Comparison of ENCODE assay signal across 20 mouse cellular contexts in the genomic region with DNA sequence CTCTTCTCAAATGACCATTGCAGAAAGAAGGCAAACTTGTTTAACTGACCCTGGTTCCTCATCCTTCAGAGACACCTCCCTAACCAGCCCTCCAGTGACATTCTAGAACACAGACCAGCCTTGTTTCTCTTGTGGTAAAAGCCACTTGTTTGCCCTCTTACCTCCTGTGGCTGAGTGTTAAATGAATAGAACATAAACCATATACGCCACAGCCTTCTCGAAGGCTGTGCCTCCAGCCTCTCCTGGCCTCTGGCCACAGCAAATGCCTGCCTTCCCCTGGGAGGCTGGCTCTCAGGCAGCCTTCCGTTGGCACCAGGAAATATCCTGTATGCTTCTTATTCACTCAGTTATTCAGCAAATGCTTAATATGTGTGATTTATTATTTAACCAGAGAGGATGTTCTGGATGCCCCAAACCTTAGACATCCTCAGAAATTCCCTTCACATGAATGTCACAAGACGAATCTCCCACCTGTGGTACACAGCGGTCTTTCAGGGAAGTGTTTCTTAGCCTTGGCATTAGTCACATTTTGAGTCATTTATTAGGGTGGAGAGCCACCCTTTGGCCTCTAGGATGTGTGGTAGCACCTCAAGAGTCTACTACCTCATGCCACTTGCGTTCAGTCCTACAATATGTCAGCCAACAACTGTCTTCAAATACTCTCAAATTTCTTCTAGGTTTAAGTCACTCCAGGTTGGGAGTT.
DNase-seq lines count a peak whose midpoint lies in the region; ATAC-seq and TF ChIP-seq lines count a peak whose summit lies in the region.
"Had no signal": no experiment of that assay in that cellular context is flagged by ENCODE, and none has a peak within 500 bp of the region (broad histone marks: within the 10 kb centered on the region; RNA-seq: fewer than 3 reads in every experiment).

No protein-coding gene starts in this region.

- 77% methylated on average over 6 of the region's 6 CpGs for WGBS in kidney, embryonic 15.5 days

- TF ChIP-seq CTCF in C2C12 (IDR thresholded peaks at IDR 0.05; ENCODE audit: control insufficient read depth, insufficient read depth, insufficient read length) = no peak

- H3K4me1 ChIP-seq in kidney, embryonic 15.5 days = peaks cover 10% of the 10 kb centered on the region
- H3K4me1 ChIP-seq: forebrain, embryonic 15.5 days; intestine, embryonic 15.5 days had no signal

- no peak overlapping the region for H3K27ac ChIP-seq in kidney, embryonic 15.5 days
- H3K27ac ChIP-seq: embryonic facial prominence, embryonic 15.5 days; forebrain, embryonic 15.5 days; heart, embryonic 13.5 days; hindbrain, embryonic 14.5 days; intestine, embryonic 15.5 days had no signal

- ATAC-seq in kidney, embryonic 15.5 days (replicated peaks; ENCODE audit: low FRiP score) = no peak
- ATAC-seq: forebrain, embryonic 15.5 days; intestine, embryonic 15.5 days had no signal

- H3K4me2 ChIP-seq in kidney, embryonic 15.5 days = no peak overlapping the region
- H3K4me2 ChIP-seq: embryonic facial prominence, embryonic 15.5 days; forebrain, embryonic 15.5 days; heart, embryonic 13.5 days; hindbrain, embryonic 14.5 days; intestine, embryonic 15.5 days had no signal

- intact Hi-C loops in heart, postnatal 36 days (cut with DNase I) = no loop called here

- no peak overlapping the region for H3K4me3 ChIP-seq in C2C12 (ENCODE audit: insufficient read depth, poor library complexity, severe bottlenecking)
- H3K4me3 ChIP-seq in kidney, embryonic 15.5 days (replicated peaks) = no peak overlapping the region
- H3K4me3 ChIP-seq: embryonic facial prominence, embryonic 15.5 days; forebrain, embryonic 15.5 days; heart, embryonic 13.5 days; intestine, embryonic 15.5 days had no signal

- H3K27me3 ChIP-seq in C2C12 (ENCODE audit: control insufficient read depth, insufficient read depth, insufficient read length) = no peaks in the 10 kb centered on the region
- no peaks in the 10 kb centered on the region for H3K27me3 ChIP-seq in kidney, embryonic 15.5 days
- H3K27me3 ChIP-seq: embryonic facial prominence, embryonic 15.5 days; forebrain, embryonic 15.5 days; intestine, embryonic 15.5 days had no signal

- no peaks in the 10 kb centered on the region for H3K9me3 ChIP-seq in kidney, embryonic 15.5 days (replicated peaks)
- H3K9me3 ChIP-seq: embryonic facial prominence, embryonic 15.5 days; forebrain, embryonic 15.5 days; heart, embryonic 13.5 days; intestine, embryonic 15.5 days had no signal

- H3K79me2 ChIP-seq in C2C12 (ENCODE audit: control insufficient read depth, insufficient read depth) = no peaks in the 10 kb centered on the region

- no peaks in the 10 kb centered on the region for H3K79me3 ChIP-seq in C2C12 (ENCODE audit: low read depth)

- H3K9ac ChIP-seq in kidney, embryonic 15.5 days = no peak overlapping the region
- H3K9ac ChIP-seq: embryonic facial prominence, embryonic 15.5 days; forebrain, embryonic 15.5 days; heart, embryonic 13.5 days; hindbrain, embryonic 14.5 days; intestine, embryonic 15.5 days had no signal

- H3K36me3 ChIP-seq in C2C12 (ENCODE audit: control insufficient read depth, insufficient read depth) = no peaks in the 10 kb centered on the region
- H3K36me3 ChIP-seq in kidney, embryonic 15.5 days = no peaks in the 10 kb centered on the region
- H3K36me3 ChIP-seq: embryonic facial prominence, embryonic 15.5 days; forebrain, embryonic 15.5 days; heart, embryonic 13.5 days; intestine, embryonic 15.5 days had no signal

- no peak overlapping the region for H3ac ChIP-seq in C2C12 (ENCODE audit: control insufficient read depth, insufficient read length, low read depth)

- peak; percentile 61 for DNase-seq in heart, adult 11 months
- DNase-seq in heart, postnatal 36 days = no peak
- peak; percentile 59 for DNase-seq in 3134 (ENCODE audit: extremely low read depth, insufficient read length, low spot score)
- peak; percentile 43 for DNase-seq in lung, postnatal 25 days (ENCODE audit: low spot score)
- DNase-seq in thymus, postnatal 0 days (ENCODE audit: low spot score) = no peak
- DNase-seq in thymus, postnatal 4 days = no peak
- DNase-seq: B cell, adult 2 months; cerebellum, adult 11 months; cerebellum, adult 8-10 months; cerebellum, postnatal 14 days; embryo, embryonic 11 days; gastrocnemius, postnatal 14 days; kidney, adult 18-20 months had no signal

TF ChIP-seq in C2C12, 6 proteins besides CTCF, POLR2A, EP300 and RAD21:
- TF ChIP-seq FOSL1 (IDR thresholded peaks at IDR 0.05; ENCODE audit: insufficient read depth, low read length, poor library complexity, severe bottlenecking) (peak; percentile 23), MYOD1 (IDR thresholded peaks at IDR 0.05; ENCODE audit: control insufficient read depth, insufficient read length, low read depth) (peak; percentile 72), MAX (IDR thresholded peaks at IDR 0.05) (no peak), MYOG (IDR thresholded peaks at IDR 0.05; ENCODE audit: control insufficient read depth, extremely low read depth, insufficient read length) (no peak), USF1 (IDR thresholded peaks at IDR 0.05; ENCODE audit: low read depth) (no peak), CEBPB (IDR thresholded peaks at IDR 0.05; ENCODE audit: low read depth) (no peak)

Comparison
In these comparisons a context has a peak if more than half of its experiments do, and no peak if none do; other contexts are left out.
1. DNase-seq: peak in heart, adult 11 months (single experiment), 3134 (single experiment) and lung, postnatal 25 days (single experiment); none in heart, postnatal 36 days (0 of 2), thymus, postnatal 0 days (single experiment) and thymus, postnatal 4 days (single experiment).